Mouse (Mus musculus): ENCODE data around the gene Gpr161. TPM values are rescaled to one million over a fixed set of nuclear protein-coding genes. Genes with fewer than 3 reads are reported as not detected.

Gene Gpr161
- polyA plus RNA-seq (2012; rRNA removed; ENCODE audit: low replicate concordance), result 3.0 and 19.5 TPM in 2 replicates

DNA sequence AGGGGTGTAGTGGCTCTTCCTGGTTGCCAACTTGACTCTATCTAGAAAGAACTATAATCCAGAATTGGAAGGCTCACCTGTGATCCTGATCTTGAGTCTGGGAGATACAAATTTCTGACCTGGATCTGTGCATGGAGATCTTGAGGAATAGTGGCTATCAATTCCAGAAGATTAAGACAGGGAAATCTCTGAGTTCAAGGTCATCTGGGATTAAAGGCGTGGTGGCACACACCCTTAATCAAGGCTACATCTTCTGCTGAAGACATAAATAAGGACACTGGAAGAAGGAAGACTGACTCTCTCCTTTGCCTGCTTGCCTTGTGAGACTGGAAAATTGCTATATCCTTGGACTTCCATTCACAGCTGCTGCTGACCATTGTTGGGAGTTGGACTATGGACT lies at the start of gene Gpr161:
Gpr161 (plus strand) TSS at position 301 of the 400 bp plus-strand sequence.

Other genes starting within 250 kb of the Gpr161 start
- 0.06 TPM in 1 of 2 replicates, not detected in the other for gene Tbx19, start 135.0 kb upstream of the Gpr161 start, polyA plus RNA-seq (2012; rRNA removed; ENCODE audit: low replicate concordance)
- 54.3 and 60.3 TPM in 2 replicates for gene Sft2d2, start 101.4 kb upstream of the Gpr161 start, polyA plus RNA-seq (2012; rRNA removed; ENCODE audit: low replicate concordance)
- gene Tiprl, start 58.8 kb upstream of the Gpr161 start, polyA plus RNA-seq (2012; rRNA removed; ENCODE audit: low replicate concordance), result 17.0 and 29.0 TPM in 2 replicates
- gene Dcaf6, start 164.7 kb downstream of the Gpr161 start, polyA plus RNA-seq (2012; rRNA removed; ENCODE audit: low replicate concordance), result 34.5 and 34.8 TPM in 2 replicates
- 192 and 216 TPM in 2 replicates for gene Mpc2, start 164.8 kb downstream of the Gpr161 start, polyA plus RNA-seq (2012; rRNA removed; ENCODE audit: low replicate concordance)
- 1.3 and 2.2 TPM in 2 replicates for gene Adcy10, start 189.4 kb downstream of the Gpr161 start, polyA plus RNA-seq (2012; rRNA removed; ENCODE audit: low replicate concordance)